Mouse (Mus musculus) E14TG2a.4 (cell line): ENCODE data around the gene Gm5483.
A peak's percentile ranks its signal among the peaks of the same experiment; 100 is the strongest.
"Not testable (repeated sequence)": the region's sequence is repeated elsewhere in the genome, so short reads cannot be mapped to it uniquely, and the experiment has no call there.

Experiments
- H3K27me3 ChIP-seq: 2 replicates; pipeline ENCODE4 v1.6.1; 2014; ENCODE audit warnings: low read length, control low read depth; ENCODE audit not compliant: insufficient read depth
- H3K36me3 ChIP-seq: 2 replicates; pipeline ENCODE4 v1.6.1; 2014; ENCODE audit warnings: low read length, control low read depth; ENCODE audit not compliant: insufficient read depth
- H3K4me1 ChIP-seq: replicated peaks from 2 replicates; pipeline ENCODE4 v1.6.1; 2014; ENCODE audit warnings: low read depth, low read length, control low read depth
- H3K4me3 ChIP-seq: replicated peaks from 2 replicates; pipeline ENCODE4 v1.5.1; 2014; ENCODE audit warnings: mild to moderate bottlenecking, low read length
- H3K9me3 ChIP-seq: 2 replicates; pipeline ENCODE4 v1.6.1; 2014; ENCODE audit warnings: low read length, control low read depth
- CTCF ChIP-seq: conservative IDR thresholded peaks from 2 replicates; pipeline ENCODE4 v1.5.1; 2014; ENCODE audit warnings: low read length
- NANOG ChIP-seq: IDR thresholded peaks from 2 replicates; pipeline ENCODE4 v1.6.1; 2014; ENCODE audit warnings: borderline replicate concordance, low read length, mixed read lengths
- POU5F1 ChIP-seq: IDR thresholded peaks from 2 replicates; pipeline ENCODE4 v1.6.1; 2014; ENCODE audit warnings: low read length, borderline replicate concordance

The Gm5483 gene

DNA sequence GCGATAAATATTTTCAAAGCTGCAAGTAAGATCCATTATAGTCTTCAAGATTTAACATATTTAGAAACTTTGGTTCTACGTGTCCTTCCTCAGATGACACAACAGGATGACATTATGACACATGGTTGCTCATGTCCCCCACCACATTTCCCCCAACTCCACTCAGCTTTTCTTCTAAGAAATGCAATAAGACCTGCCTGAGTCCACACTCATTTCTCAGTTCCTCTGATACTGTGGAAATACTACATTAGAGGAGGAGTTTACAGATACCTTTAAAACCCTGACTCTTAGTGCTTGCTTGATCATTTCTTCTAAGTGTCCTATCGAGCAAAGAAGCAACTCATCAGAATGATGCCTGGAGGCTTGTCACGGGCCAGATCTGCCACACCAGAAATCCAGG is at the start of gene Gm5483:
Gm5483 (plus strand) TSS at position 301 of the 400 bp plus-strand sequence.
- not testable (repeated sequence) for H3K4me3 ChIP-seq, H3K9me3 ChIP-seq, H3K27me3 ChIP-seq, H3K4me1 ChIP-seq, H3K36me3 ChIP-seq

DNA sequence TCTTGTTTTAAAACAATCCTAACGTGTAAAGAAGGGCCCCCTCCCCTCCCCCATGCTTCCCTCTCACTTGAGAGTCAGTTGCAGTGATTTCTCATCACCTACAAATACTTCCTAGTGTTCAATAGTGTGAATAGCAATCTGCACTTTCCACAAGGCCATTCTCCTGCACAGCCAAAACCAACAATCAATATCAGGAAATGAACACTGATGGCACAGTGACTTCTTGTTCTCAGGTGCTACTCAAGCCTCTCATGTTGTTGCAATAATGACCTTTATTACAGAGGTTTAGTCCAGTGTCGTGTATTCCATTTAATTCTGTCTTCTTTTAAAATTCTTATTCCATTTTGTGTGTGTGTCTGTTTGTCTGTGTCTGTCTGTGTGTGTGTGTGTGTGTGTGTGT is 45.8 kb upstream of the Gm5483 start:
- Histone ChIP-seq H3K36me3 (no peaks in the 10 kb centered on the region), H3K4me3 (no peak overlapping the region), H3K27me3 (no peaks in the 10 kb centered on the region), H3K4me1 (no peaks in the 10 kb centered on the region), H3K9me3 (peaks cover 26% of the 10 kb centered on the region)
- no peak for TF ChIP-seq POU5F1
- TF ChIP-seq NANOG = no peak
- TF ChIP-seq CTCF = no peak

DNA sequence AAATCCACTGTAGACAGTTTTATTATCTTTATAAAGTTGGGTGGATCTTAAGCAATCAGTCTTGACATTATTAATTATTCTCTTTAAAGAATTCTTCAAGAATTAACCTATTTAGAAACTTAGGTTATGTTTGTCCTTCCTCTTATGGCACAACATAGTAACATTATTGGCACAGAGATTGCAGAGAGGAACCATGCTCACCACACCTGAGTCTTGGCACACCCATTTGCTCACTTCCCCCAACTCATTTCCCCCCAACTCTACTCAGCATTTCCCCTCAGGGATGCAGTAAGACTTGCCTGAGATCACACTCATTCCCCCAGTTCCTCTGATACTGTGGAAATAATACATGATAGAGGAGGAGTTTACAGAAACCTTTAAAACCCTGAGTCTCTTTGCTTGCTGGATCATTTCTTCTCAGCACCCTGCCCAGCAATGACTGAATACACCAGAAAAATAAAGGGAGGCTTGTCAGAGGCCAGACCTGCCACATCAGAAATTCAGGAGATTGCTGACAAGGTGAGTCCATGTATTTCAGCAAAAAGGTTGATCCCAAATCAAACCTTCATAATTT is 27.5 kb upstream of the Gm5483 start, which contains the start of gene Stfa2l1:
Stfa2l1 (plus strand) TSS at position 410 of the 574 bp plus-strand sequence.
- H3K27me3 ChIP-seq = no peaks in the 10 kb centered on the region
- H3K4me3 ChIP-seq = no peak within 1 kb of the TSS
- H3K4me1 ChIP-seq = no peaks in the 10 kb centered on the region
- no peaks in the 10 kb centered on the region for H3K9me3 ChIP-seq
- no peaks in the 10 kb centered on the region for H3K36me3 ChIP-seq
- TF ChIP-seq NANOG (no peak), POU5F1 (no peak), CTCF (no peak)

DNA sequence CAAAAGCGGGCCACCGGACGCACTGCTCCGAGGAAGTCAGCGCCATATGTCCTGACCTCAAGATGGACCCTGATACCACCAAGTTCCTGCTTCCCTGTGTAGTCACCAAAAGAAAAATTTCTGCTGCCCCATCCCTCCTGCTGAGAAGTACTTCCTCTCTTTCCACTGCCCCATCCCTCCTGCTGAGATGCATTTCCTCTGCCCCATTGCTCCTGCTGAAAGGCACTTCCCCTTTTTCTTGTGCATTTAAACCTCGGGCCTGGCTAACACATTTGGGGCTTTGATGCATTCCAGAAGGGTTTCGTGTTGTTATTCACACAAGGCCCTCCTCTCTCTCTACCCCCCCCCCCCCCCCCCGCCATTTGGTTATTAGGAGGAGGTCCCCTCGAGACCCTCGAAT is 16.2 kb upstream of the Gm5483 start:
- H3K27me3 ChIP-seq, H3K4me3 ChIP-seq, H3K36me3 ChIP-seq, H3K4me1 ChIP-seq: not testable (repeated sequence)
- peaks cover 38% of the 10 kb centered on the region for H3K9me3 ChIP-seq

DNA sequence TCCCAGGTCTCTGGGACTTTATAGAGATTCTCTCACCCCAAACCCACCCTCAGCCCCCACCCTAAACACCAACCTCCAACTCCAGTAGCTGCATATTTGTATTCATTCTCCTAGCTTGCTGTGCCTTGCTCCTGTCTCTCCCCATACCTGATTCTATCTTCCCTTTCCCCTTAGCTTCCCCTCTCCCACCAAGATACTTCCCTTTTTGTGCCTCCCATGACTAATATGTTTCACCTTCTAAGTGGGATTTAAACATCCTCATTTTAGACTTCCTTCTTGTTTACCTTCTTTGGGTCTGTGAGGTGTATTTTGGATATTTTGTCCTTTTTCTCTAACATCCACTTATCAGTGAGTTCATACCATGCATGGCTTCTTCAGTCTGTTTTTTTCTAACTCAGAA is 7.9 kb upstream of the Gm5483 start:
- H3K27me3 ChIP-seq = no peaks in the 10 kb centered on the region
- no peak overlapping the region for H3K4me3 ChIP-seq
- no peaks in the 10 kb centered on the region for H3K36me3 ChIP-seq
- H3K4me1 ChIP-seq = no peaks in the 10 kb centered on the region
- TF ChIP-seq CTCF (no peak), NANOG (no peak), POU5F1 (no peak)
- peaks cover 6% of the 10 kb centered on the region for H3K9me3 ChIP-seq

DNA sequence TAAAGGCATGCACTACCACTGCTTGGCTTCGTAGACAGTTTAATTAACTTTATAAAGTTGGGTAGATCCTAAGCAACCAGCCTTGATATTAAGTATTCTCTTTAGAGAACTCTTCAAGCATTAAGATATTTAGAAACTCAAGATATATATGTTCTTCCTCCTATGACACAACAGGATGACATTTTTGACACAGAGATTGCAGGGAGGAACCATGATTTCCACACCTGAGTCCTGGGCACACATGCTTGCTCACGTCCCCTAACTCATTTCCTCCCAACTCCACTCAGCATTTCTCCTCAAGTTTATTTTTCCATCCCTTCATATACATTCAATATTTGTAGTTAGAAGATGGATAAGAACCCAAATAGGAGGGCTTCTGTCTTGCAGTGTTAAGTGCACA is 4.1 kb upstream of the Gm5483 start:
- Histone ChIP-seq H3K36me3 (no peaks in the 10 kb centered on the region), H3K4me1 (no peaks in the 10 kb centered on the region), H3K27me3 (no peaks in the 10 kb centered on the region), H3K9me3 (no peaks in the 10 kb centered on the region), H3K4me3 (no peak overlapping the region)
- TF ChIP-seq CTCF = no peak
- no peak for TF ChIP-seq NANOG
- TF ChIP-seq POU5F1 = no peak

DNA sequence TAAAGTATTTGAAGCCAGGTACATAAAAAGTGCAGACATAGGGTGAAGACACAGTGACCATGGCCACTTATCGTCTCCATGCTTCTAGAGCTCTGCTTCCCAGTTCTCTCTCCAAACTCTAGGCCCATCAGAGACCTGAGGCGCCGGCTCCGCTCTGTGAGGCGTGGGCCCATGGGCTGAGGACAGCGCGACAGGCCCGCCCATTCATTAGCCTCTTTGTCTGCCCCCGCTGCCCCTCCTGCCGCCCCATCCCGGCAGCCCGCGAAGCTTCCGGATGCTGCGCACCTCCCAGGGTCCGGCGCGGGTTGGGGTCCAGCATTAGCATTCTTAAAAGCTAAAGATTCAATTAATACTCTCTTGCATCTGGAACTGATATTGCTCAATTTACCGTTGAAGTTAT is 15.2 kb downstream of the Gm5483 start:
- H3K4me1 ChIP-seq = peaks cover 9% of the 10 kb centered on the region
- H3K27me3 ChIP-seq = peaks cover 11% of the 10 kb centered on the region; the same call in 1 of the 2 replicates
- no peaks in the 10 kb centered on the region for H3K36me3 ChIP-seq
- TF ChIP-seq POU5F1 (no peak), NANOG (no peak), CTCF (no peak)
- no peaks in the 10 kb centered on the region for H3K9me3 ChIP-seq
- H3K4me3 ChIP-seq = no peak overlapping the region

DNA sequence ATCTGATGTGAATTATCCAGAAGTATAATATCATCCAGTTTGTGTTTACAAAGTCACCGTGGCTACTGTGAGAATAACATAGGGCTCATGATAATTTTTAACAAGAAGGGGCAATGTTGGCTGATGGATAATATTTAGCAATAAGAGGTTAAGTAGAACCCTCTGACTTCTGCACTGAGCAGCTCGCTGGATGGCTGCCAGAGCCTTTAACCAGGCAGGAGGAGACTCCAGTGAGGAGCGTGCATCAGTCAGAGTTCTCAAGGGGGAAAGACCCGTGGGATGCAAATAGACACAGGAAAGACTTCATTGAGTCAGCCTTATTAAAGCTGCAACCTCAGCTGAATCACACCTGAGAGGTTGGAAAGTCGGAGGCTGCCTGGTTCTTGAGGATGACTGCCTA is 19.8 kb downstream of the Gm5483 start:
- H3K9me3 ChIP-seq = no peaks in the 10 kb centered on the region
- TF ChIP-seq CTCF (no peak), NANOG (no peak), POU5F1 (no peak)
- no peak overlapping the region for H3K4me3 ChIP-seq
- peaks cover 3% of the 10 kb centered on the region; the same call in 1 of the 2 replicates for H3K27me3 ChIP-seq
- no peaks in the 10 kb centered on the region for H3K36me3 ChIP-seq
- H3K4me1 ChIP-seq = peaks cover 27% of the 10 kb centered on the region

DNA sequence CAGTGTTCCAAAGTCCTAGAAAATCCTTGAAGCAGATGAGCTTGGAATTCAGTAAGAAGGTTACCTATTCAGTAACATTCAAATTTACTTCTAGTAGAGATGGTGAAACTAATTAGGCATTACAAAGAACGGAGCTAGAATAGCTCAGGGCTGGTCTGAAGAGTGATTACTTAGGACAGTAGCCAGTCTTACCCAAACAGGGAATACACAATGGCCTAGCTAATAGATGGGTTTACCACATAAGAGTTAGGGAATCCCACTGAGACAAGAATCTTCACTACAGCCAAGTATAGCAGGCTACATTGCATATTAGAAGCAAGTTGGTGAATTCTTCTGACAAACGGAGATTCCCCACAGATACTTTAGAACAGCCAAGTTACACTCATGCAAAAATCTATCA is 21.7 kb downstream of the Gm5483 start:
- H3K36me3 ChIP-seq, H3K9me3 ChIP-seq, H3K4me3 ChIP-seq, H3K27me3 ChIP-seq: not testable (repeated sequence)
- H3K4me1 ChIP-seq = peaks cover 23% of the 10 kb centered on the region
- peak; percentile 64; the same call in 1 of the 2 replicates for TF ChIP-seq NANOG
